Mouse (Mus musculus): Measurements from ENCODE around the gene Masp2. TPM values are rescaled to one million over a fixed set of nuclear protein-coding genes. Genes with fewer than 3 reads are reported as not detected.
A peak's percentile ranks its signal among the peaks of the same experiment; 100 is the strongest.

Gene Masp2
- polyA plus RNA-seq, 1 experiment: 2.6 TPM

- H3K4me1 ChIP-seq (ENCODE audit: control insufficient read depth, insufficient read depth, low read length): no peaks in the 10 kb centered on the region
- no peaks in the 10 kb centered on the region for H3K36me3 ChIP-seq (ENCODE audit: control insufficient read depth, insufficient read depth, low read length, poor library complexity, severe bottlenecking)
- TF ChIP-seq POLR2A (IDR thresholded peaks at IDR 0.05; ENCODE audit: insufficient read depth, low read length): peak; percentile 8
- TF ChIP-seq EP300 (IDR thresholded peaks at IDR 0.05; ENCODE audit: insufficient read depth, low read depth, low read length): no peak
- peak; percentile 97 for TF ChIP-seq CTCF (IDR thresholded peaks at IDR 0.05; ENCODE audit: low read depth, low read length)
- peak overlapping the region; percentile 66 for H3K27ac ChIP-seq (ENCODE audit: insufficient read depth, low read length)
- H3K9me3 ChIP-seq (replicated peaks; ENCODE audit: control insufficient read depth, insufficient read depth, low read length, poor library complexity, severe bottlenecking): peaks cover 11% of the 10 kb centered on the region
- peak overlapping the region; percentile 58 for H3K4me3 ChIP-seq (ENCODE audit: low read depth, low read length)
- peak overlapping the region; percentile 22; the same call in 1 of the 2 replicates for H3K9ac ChIP-seq (ENCODE audit: low read depth, poor library complexity, severe bottlenecking)
- no peaks in the 10 kb centered on the region for H3K27me3 ChIP-seq (ENCODE audit: control insufficient read depth, insufficient read depth, low read length, poor library complexity, severe bottlenecking)
Measured at GRCm38 (mm10) chr4:148654701-148655398, 52.5 kb downstream of the Masp2 start.

- no peaks in the 10 kb centered on the region for H3K27me3 ChIP-seq (ENCODE audit: control insufficient read depth, insufficient read depth, low read length, poor library complexity, severe bottlenecking)
- TF ChIP-seq EP300 (IDR thresholded peaks at IDR 0.05; ENCODE audit: insufficient read depth, low read depth, low read length) (no peak), POLR2A (IDR thresholded peaks at IDR 0.05; ENCODE audit: insufficient read depth, low read length) (no peak), CTCF (IDR thresholded peaks at IDR 0.05; ENCODE audit: low read depth, low read length) (no peak)
- H3K4me1 ChIP-seq (ENCODE audit: control insufficient read depth, insufficient read depth, low read length): no peaks in the 10 kb centered on the region
- H3K9ac ChIP-seq (ENCODE audit: low read depth, poor library complexity, severe bottlenecking): no peak overlapping the region
- peaks cover 11% of the 10 kb centered on the region for H3K9me3 ChIP-seq (replicated peaks; ENCODE audit: control insufficient read depth, insufficient read depth, low read length, poor library complexity, severe bottlenecking)
- H3K36me3 ChIP-seq (ENCODE audit: control insufficient read depth, insufficient read depth, low read length, poor library complexity, severe bottlenecking): no peaks in the 10 kb centered on the region
- H3K27ac ChIP-seq (ENCODE audit: insufficient read depth, low read length): no peak overlapping the region
- no peak overlapping the region for H3K4me3 ChIP-seq (ENCODE audit: low read depth, low read length)
Measured at GRCm38 (mm10) chr4:148656691-148657258, 54.4 kb downstream of the Masp2 start.

GRCm38 (mm10) chr4:148657776-148658175 lies 55.4 kb downstream of the Masp2 start:
- H3K36me3 ChIP-seq (ENCODE audit: control insufficient read depth, insufficient read depth, low read length, poor library complexity, severe bottlenecking): no peaks in the 10 kb centered on the region
- H3K27ac ChIP-seq (ENCODE audit: insufficient read depth, low read length): no peak overlapping the region
- TF ChIP-seq POLR2A (IDR thresholded peaks at IDR 0.05; ENCODE audit: insufficient read depth, low read length) (no peak), EP300 (IDR thresholded peaks at IDR 0.05; ENCODE audit: insufficient read depth, low read depth, low read length) (no peak), CTCF (IDR thresholded peaks at IDR 0.05; ENCODE audit: low read depth, low read length) (no peak)
- H3K9me3 ChIP-seq (replicated peaks; ENCODE audit: control insufficient read depth, insufficient read depth, low read length, poor library complexity, severe bottlenecking): peaks cover 10% of the 10 kb centered on the region
- H3K9ac ChIP-seq (ENCODE audit: low read depth, poor library complexity, severe bottlenecking): no peak overlapping the region
- peak overlapping the region; percentile 11; the same call in 1 of the 2 replicates for H3K4me3 ChIP-seq (ENCODE audit: low read depth, low read length)
- H3K27me3 ChIP-seq (ENCODE audit: control insufficient read depth, insufficient read depth, low read length, poor library complexity, severe bottlenecking): no peaks in the 10 kb centered on the region
- peaks cover 2% of the 10 kb centered on the region for H3K4me1 ChIP-seq (ENCODE audit: control insufficient read depth, insufficient read depth, low read length)

GRCm38 (mm10) chr4:148660174-148660573 lies 57.8 kb downstream of the Masp2 start:
- Histone ChIP-seq H3K9ac (ENCODE audit: low read depth, poor library complexity, severe bottlenecking) (no peak overlapping the region), H3K4me1 (ENCODE audit: control insufficient read depth, insufficient read depth, low read length) (peaks cover 2% of the 10 kb centered on the region), H3K27me3 (ENCODE audit: control insufficient read depth, insufficient read depth, low read length, poor library complexity, severe bottlenecking) (no peaks in the 10 kb centered on the region), H3K36me3 (ENCODE audit: control insufficient read depth, insufficient read depth, low read length, poor library complexity, severe bottlenecking) (no peaks in the 10 kb centered on the region), H3K27ac (ENCODE audit: insufficient read depth, low read length) (no peak overlapping the region), H3K4me3 (ENCODE audit: low read depth, low read length) (no peak overlapping the region), H3K9me3 (replicated peaks; ENCODE audit: control insufficient read depth, insufficient read depth, low read length, poor library complexity, severe bottlenecking) (no peaks in the 10 kb centered on the region)
- no peak for TF ChIP-seq CTCF (IDR thresholded peaks at IDR 0.05; ENCODE audit: low read depth, low read length)
- no peak for TF ChIP-seq EP300 (IDR thresholded peaks at IDR 0.05; ENCODE audit: insufficient read depth, low read depth, low read length)
- TF ChIP-seq POLR2A (IDR thresholded peaks at IDR 0.05; ENCODE audit: insufficient read depth, low read length): no peak

GRCm38 (mm10) chr4:148662168-148662965 lies 60.0 kb downstream of the Masp2 start:
- H3K9ac ChIP-seq (ENCODE audit: low read depth, poor library complexity, severe bottlenecking): no peak overlapping the region
- H3K36me3 ChIP-seq (ENCODE audit: control insufficient read depth, insufficient read depth, low read length, poor library complexity, severe bottlenecking): no peaks in the 10 kb centered on the region
- H3K9me3 ChIP-seq (replicated peaks; ENCODE audit: control insufficient read depth, insufficient read depth, low read length, poor library complexity, severe bottlenecking): no peaks in the 10 kb centered on the region
- no peak overlapping the region for H3K27ac ChIP-seq (ENCODE audit: insufficient read depth, low read length)
- peaks cover 2% of the 10 kb centered on the region for H3K4me1 ChIP-seq (ENCODE audit: control insufficient read depth, insufficient read depth, low read length)
- H3K27me3 ChIP-seq (ENCODE audit: control insufficient read depth, insufficient read depth, low read length, poor library complexity, severe bottlenecking): no peaks in the 10 kb centered on the region
- H3K4me3 ChIP-seq (ENCODE audit: low read depth, low read length): peak overlapping the region; percentile 26; the same call in 1 of the 2 replicates
- no peak for TF ChIP-seq POLR2A (IDR thresholded peaks at IDR 0.05; ENCODE audit: insufficient read depth, low read length)
- no peak for TF ChIP-seq EP300 (IDR thresholded peaks at IDR 0.05; ENCODE audit: insufficient read depth, low read depth, low read length)
- TF ChIP-seq CTCF (IDR thresholded peaks at IDR 0.05; ENCODE audit: low read depth, low read length): peak; percentile 68
